Mouse (Mus musculus): Measurements from ENCODE around the gene Terb2.

Gene Terb2

GRCm38 (mm10) chr2:122233759-122234557 is 47.9 kb downstream of the Terb2 start:
- peak; percentile 9 for DNase-seq (ENCODE audit: low spot score)

GRCm38 (mm10) chr2:122234611-122235288 is 48.7 kb downstream of the Terb2 start, which contains the start of gene Sord:
Gene Sord, plus strand, starts transcription at chr2:122234749.
- peak; percentile 59 for DNase-seq (ENCODE audit: low spot score)

- DNase-seq (ENCODE audit: low spot score), result no peak
Observed at GRCm38 (mm10) chr2:122235425-122235824, 49.4 kb downstream of the Terb2 start.

GRCm38 (mm10) chr2:122236321-122236720 is 50.2 kb downstream of the Terb2 start:
- no peak for DNase-seq (ENCODE audit: low spot score)

DNA sequence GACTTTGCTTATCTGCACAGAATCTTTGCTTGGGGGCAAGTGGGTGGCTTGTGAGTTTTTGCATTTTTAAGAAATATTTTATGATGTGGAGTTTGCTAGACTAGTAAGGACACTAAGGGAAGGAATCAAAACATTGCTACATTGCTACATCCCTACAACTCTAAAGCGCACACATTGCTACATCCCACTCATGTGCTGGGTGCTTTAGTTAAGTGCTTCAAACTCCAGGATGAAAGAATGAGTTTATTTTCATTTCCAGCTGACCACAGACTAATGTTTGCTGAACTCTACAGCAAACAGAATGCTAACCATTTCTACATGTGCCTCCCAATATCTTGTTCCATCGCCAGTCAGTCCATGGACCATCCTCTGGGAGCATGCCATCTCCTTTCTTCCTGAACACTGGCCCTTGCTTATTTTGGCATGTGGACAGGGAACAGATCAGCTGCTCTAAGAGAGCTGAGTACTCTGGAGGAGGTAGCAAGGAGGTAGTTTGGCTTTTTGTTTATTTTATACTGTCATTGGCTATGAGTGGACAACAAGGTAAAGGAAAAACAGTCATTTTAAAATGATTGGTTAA is 51.9 kb downstream of the Terb2 start:
- no peak for DNase-seq (ENCODE audit: low spot score)

GRCm38 (mm10) chr2:122240735-122241134 is 54.7 kb downstream of the Terb2 start:
- no peak for DNase-seq (ENCODE audit: low spot score)

- no peak for DNase-seq (ENCODE audit: low spot score)
Observed at GRCm38 (mm10) chr2:122241226-122241625, 55.2 kb downstream of the Terb2 start.

- no peak for DNase-seq (ENCODE audit: low spot score)
Observed at GRCm38 (mm10) chr2:122241935-122242334, 55.9 kb downstream of the Terb2 start.

- DNase-seq (ENCODE audit: low spot score), result peak; percentile 17
Observed at GRCm38 (mm10) chr2:122243671-122244131, 57.6 kb downstream of the Terb2 start.

DNA sequence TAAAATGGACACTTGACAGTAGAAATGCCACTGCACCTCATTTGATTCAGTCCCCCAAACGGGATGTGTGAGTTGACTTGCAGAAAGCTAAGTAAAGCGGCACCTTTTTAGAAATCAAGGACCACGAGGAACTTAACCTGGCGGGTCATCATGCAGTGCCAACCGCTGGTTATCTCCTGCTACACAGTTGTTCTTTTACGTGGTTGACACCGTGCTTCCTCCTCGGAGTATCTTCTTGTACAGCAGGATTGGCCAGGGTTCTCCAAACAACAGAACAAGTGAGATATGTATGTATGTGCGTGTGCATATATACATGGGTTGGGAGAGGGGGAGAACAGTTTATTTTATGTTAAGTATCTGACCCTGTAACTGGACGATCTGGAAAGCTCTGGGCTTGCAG is 61.7 kb downstream of the Terb2 start:
- no peak for DNase-seq (ENCODE audit: low spot score)

DNA sequence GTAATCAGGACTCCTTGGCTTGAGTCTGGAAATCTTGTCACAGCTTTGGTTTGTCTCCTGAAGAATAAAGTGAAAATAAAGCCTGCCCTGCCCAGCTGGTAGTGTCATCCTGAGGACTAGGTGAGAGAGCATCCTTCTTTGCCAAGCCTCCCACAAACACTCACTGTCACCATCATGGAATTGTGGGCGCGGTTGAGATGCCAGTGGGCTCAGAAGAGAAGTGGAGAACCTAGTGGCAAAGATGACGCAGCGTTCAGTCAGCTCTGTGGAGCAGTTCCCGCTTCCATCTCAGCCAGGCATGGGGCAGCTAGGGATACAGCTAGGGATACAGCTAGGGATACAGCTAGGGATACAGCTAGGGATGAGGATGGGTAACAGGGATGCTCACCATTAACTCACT is 69.9 kb downstream of the Terb2 start:
- no peak for DNase-seq (ENCODE audit: low spot score)

Data from ovary, postnatal 10 days (tissue).